Mouse (Mus musculus): ENCODE data around the gene Nectin1. TPM values are rescaled to one million over a fixed set of nuclear protein-coding genes. Genes with fewer than 3 reads are reported as not detected.

The Nectin1 gene
- polyA plus RNA-seq, 1 experiment from 2014 or later = 10.9 TPM

DNA sequence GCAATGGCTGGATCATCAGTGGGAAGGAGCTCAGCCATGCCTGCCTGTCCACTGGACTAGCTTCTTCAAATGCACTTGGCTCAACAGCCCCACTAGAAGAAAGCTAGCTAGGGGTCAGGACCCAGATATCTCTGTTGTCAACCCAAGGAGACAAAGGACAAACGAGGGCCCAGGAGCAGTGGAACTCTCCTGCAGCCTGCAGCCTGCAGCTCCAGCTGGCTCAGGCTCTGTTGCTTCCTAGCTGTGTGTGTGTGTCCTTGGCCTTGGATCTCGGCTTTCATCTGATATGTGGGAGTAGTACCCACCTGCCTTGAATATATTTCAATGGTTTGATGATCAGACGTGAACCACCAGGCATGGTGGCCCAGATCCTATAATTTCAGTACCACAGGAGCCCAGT, 49.6 kb downstream of the Nectin1 start:
- no peaks in the 10 kb centered on the region for H3K9me3 ChIP-seq (ENCODE audit: control insufficient read depth, low read length)
- H3K9ac ChIP-seq (ENCODE audit: low read depth, low read length) = no peak overlapping the region
- 81% methylated on average over 3 of the region's 3 CpGs for WGBS
- ATAC-seq (ENCODE audit: low FRiP score) (no peak), DNase-seq (ENCODE audit: low spot score) (no peak)
- H3K27me3 ChIP-seq (ENCODE audit: control insufficient read depth, insufficient read depth, low read length) = no peaks in the 10 kb centered on the region
- H3K36me3 ChIP-seq (ENCODE audit: control insufficient read depth, insufficient read depth, low read length) = peaks cover 7% of the 10 kb centered on the region
- peaks cover 2% of the 10 kb centered on the region; the same call in 1 of the 2 replicates for H3K4me1 ChIP-seq (replicated peaks; ENCODE audit: control insufficient read depth, insufficient read depth, low read length)
- no peak overlapping the region for H3K4me2 ChIP-seq (replicated peaks; ENCODE audit: low read depth, low read length)
- no peak overlapping the region for H3K4me3 ChIP-seq (ENCODE audit: low read depth, low read length)
- H3K27ac ChIP-seq (ENCODE audit: low read depth, low read length) = no peak overlapping the region

GRCm38 (mm10) chr9:43796031-43796430, 52.2 kb downstream of the Nectin1 start:
- Histone ChIP-seq H3K9me3 (ENCODE audit: control insufficient read depth, low read length) (no peaks in the 10 kb centered on the region), H3K4me1 (replicated peaks; ENCODE audit: control insufficient read depth, insufficient read depth, low read length) (peaks cover 2% of the 10 kb centered on the region; the same call in 1 of the 2 replicates), H3K27ac (ENCODE audit: low read depth, low read length) (no peak overlapping the region), H3K36me3 (ENCODE audit: control insufficient read depth, insufficient read depth, low read length) (peaks cover 7% of the 10 kb centered on the region), H3K27me3 (ENCODE audit: control insufficient read depth, insufficient read depth, low read length) (no peaks in the 10 kb centered on the region), H3K9ac (ENCODE audit: low read depth, low read length) (no peak overlapping the region), H3K4me2 (replicated peaks; ENCODE audit: low read depth, low read length) (no peak overlapping the region), H3K4me3 (ENCODE audit: low read depth, low read length) (no peak overlapping the region)
- ATAC-seq (ENCODE audit: low FRiP score) (no peak), DNase-seq (ENCODE audit: low spot score) (no peak)
- 87% methylated on average over 3 of the region's 3 CpGs for WGBS

DNA sequence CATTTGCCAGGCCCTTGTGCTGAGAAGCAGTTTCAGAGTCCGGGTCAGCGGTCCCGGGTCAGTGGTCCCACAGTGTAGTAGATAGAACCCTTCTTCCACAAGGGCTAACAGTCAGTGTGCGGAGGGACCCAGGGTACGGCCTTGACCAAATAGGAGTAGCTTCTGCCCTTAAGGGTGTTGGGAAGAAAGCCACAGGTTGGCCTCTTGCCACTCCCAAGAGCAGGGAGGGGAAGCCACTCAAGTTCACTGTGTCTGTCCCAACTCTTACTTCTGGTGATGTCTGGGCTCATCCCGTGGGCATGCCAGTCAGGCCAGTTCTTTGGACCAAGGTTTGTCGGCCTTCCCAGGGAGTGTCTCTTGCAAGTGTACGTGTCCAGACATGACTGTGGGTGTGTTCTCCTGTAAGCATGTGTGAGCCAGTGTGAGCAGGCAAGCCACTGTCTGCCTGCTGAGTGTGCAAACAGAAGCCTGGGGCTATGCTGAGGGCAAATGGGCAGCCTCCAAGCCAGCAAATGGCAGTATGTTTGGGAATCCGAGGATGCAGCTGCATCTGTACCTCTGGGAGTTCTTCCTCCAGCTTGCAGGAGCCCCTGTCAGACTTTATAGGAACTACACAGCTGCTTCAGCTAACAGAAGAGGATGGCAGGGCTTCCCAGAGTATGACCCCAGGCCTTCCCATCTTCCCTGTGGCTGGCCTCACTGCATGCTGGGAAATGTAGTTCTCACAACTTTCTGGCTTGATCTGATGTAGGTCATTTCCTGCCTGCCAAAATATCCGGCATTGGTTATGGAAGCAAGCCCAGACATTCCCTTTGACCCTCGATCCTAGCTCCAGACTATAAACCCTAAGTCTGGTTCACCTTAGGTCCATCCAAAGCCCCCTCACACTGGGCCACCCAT, 53.3 kb downstream of the Nectin1 start:
- H3K27me3 ChIP-seq (ENCODE audit: control insufficient read depth, insufficient read depth, low read length) = no peaks in the 10 kb centered on the region
- ATAC-seq (ENCODE audit: low FRiP score) = no peak
- H3K4me3 ChIP-seq (ENCODE audit: low read depth, low read length) = no peak overlapping the region
- peaks cover 2% of the 10 kb centered on the region; the same call in 1 of the 2 replicates for H3K4me1 ChIP-seq (replicated peaks; ENCODE audit: control insufficient read depth, insufficient read depth, low read length)
- DNase-seq (ENCODE audit: low spot score) = peak; percentile 24
- no peak overlapping the region for H3K9ac ChIP-seq (ENCODE audit: low read depth, low read length)
- no peak overlapping the region for H3K27ac ChIP-seq (ENCODE audit: low read depth, low read length)
- H3K4me2 ChIP-seq (replicated peaks; ENCODE audit: low read depth, low read length) = no peak overlapping the region
- H3K9me3 ChIP-seq (ENCODE audit: control insufficient read depth, low read length) = no peaks in the 10 kb centered on the region
- 80% methylated on average over 11 of the region's 11 CpGs for WGBS
- H3K36me3 ChIP-seq (ENCODE audit: control insufficient read depth, insufficient read depth, low read length) = peaks cover 4% of the 10 kb centered on the region; the same call in 1 of the 2 replicates

GRCm38 (mm10) chr9:43797746-43798145, 54.0 kb downstream of the Nectin1 start:
- Histone ChIP-seq H3K4me3 (ENCODE audit: low read depth, low read length) (no peak overlapping the region), H3K9me3 (ENCODE audit: control insufficient read depth, low read length) (no peaks in the 10 kb centered on the region), H3K27me3 (ENCODE audit: control insufficient read depth, insufficient read depth, low read length) (no peaks in the 10 kb centered on the region), H3K9ac (ENCODE audit: low read depth, low read length) (no peak overlapping the region), H3K27ac (ENCODE audit: low read depth, low read length) (no peak overlapping the region), H3K4me2 (replicated peaks; ENCODE audit: low read depth, low read length) (no peak overlapping the region), H3K36me3 (ENCODE audit: control insufficient read depth, insufficient read depth, low read length) (no peaks in the 10 kb centered on the region; the same call in 1 of the 2 replicates), H3K4me1 (replicated peaks; ENCODE audit: control insufficient read depth, insufficient read depth, low read length) (peaks cover 2% of the 10 kb centered on the region; the same call in 1 of the 2 replicates)
- ATAC-seq (ENCODE audit: low FRiP score) = no peak
- WGBS = 72% methylated on average over 7 of the region's 7 CpGs
- DNase-seq (ENCODE audit: low spot score) = no peak

DNA sequence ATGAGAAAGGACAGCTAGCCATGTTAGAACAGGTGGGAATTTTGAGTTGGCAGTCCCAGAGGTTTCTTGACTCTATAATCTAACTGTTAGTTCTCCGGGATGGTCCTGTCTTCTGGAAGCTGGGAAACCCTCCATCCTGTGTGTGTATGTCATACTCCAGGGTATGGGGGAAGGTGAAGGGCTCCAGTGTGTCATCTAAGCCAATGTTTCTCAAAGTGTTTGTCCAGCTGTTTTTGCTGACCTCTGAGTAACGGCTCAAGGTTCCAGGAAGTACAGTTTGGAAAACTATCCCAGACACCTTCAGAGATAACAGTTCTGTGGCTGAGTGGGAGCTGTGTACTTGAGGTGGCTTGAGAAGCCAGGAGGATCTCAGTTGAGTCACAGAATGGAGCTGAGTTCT, 56.7 kb downstream of the Nectin1 start:
- WGBS = 80% methylated on average over 2 of the region's 2 CpGs
- H3K27me3 ChIP-seq (ENCODE audit: control insufficient read depth, insufficient read depth, low read length) = no peaks in the 10 kb centered on the region
- no peak overlapping the region for H3K4me3 ChIP-seq (ENCODE audit: low read depth, low read length)
- peaks cover 2% of the 10 kb centered on the region; the same call in 1 of the 2 replicates for H3K4me1 ChIP-seq (replicated peaks; ENCODE audit: control insufficient read depth, insufficient read depth, low read length)
- peaks cover 4% of the 10 kb centered on the region; the same call in 1 of the 2 replicates for H3K36me3 ChIP-seq (ENCODE audit: control insufficient read depth, insufficient read depth, low read length)
- ATAC-seq (ENCODE audit: low FRiP score) (no peak), DNase-seq (ENCODE audit: low spot score) (no peak)
- no peak overlapping the region for H3K9ac ChIP-seq (ENCODE audit: low read depth, low read length)
- H3K9me3 ChIP-seq (ENCODE audit: control insufficient read depth, low read length) = no peaks in the 10 kb centered on the region
- H3K4me2 ChIP-seq (replicated peaks; ENCODE audit: low read depth, low read length) = no peak overlapping the region
- H3K27ac ChIP-seq (ENCODE audit: low read depth, low read length) = no peak overlapping the region

GRCm38 (mm10) chr9:43801911-43802310, 58.1 kb downstream of the Nectin1 start:
- WGBS = 26% methylated on average over 5 of the region's 5 CpGs
- DNase-seq (ENCODE audit: low spot score) (peak; percentile 78), ATAC-seq (ENCODE audit: low FRiP score) (peak; percentile 60; the same call in 1 of the 2 replicates)
- H3K36me3 ChIP-seq (ENCODE audit: control insufficient read depth, insufficient read depth, low read length) = peaks cover 4% of the 10 kb centered on the region; the same call in 1 of the 2 replicates
- no peaks in the 10 kb centered on the region for H3K9me3 ChIP-seq (ENCODE audit: control insufficient read depth, low read length)
- H3K4me2 ChIP-seq (replicated peaks; ENCODE audit: low read depth, low read length) = no peak overlapping the region
- peaks cover 4% of the 10 kb centered on the region; the same call in 1 of the 2 replicates for H3K4me1 ChIP-seq (replicated peaks; ENCODE audit: control insufficient read depth, insufficient read depth, low read length)
- no peaks in the 10 kb centered on the region for H3K27me3 ChIP-seq (ENCODE audit: control insufficient read depth, insufficient read depth, low read length)
- H3K9ac ChIP-seq (ENCODE audit: low read depth, low read length) = no peak overlapping the region
- H3K4me3 ChIP-seq (ENCODE audit: low read depth, low read length) = no peak overlapping the region
- no peak overlapping the region for H3K27ac ChIP-seq (ENCODE audit: low read depth, low read length)

- 13% methylated on average over 6 of the region's 6 CpGs for WGBS
- Histone ChIP-seq H3K4me2 (replicated peaks; ENCODE audit: low read depth, low read length) (no peak overlapping the region), H3K27me3 (ENCODE audit: control insufficient read depth, insufficient read depth, low read length) (no peaks in the 10 kb centered on the region), H3K36me3 (ENCODE audit: control insufficient read depth, insufficient read depth, low read length) (peaks cover 4% of the 10 kb centered on the region; the same call in 1 of the 2 replicates), H3K9me3 (ENCODE audit: control insufficient read depth, low read length) (no peaks in the 10 kb centered on the region), H3K4me3 (ENCODE audit: low read depth, low read length) (no peak overlapping the region), H3K27ac (ENCODE audit: low read depth, low read length) (no peak overlapping the region), H3K9ac (ENCODE audit: low read depth, low read length) (no peak overlapping the region), H3K4me1 (replicated peaks; ENCODE audit: control insufficient read depth, insufficient read depth, low read length) (peaks cover 5% of the 10 kb centered on the region; the same call in 1 of the 2 replicates)
- no peak for DNase-seq (ENCODE audit: low spot score)
- peak; percentile 60 for ATAC-seq (ENCODE audit: low FRiP score)
Measured at GRCm38 (mm10) chr9:43807565-43807964, 63.8 kb downstream of the Nectin1 start.

- Histone ChIP-seq H3K4me2 (replicated peaks; ENCODE audit: low read depth, low read length) (no peak overlapping the region), H3K27ac (ENCODE audit: low read depth, low read length) (no peak overlapping the region), H3K27me3 (ENCODE audit: control insufficient read depth, insufficient read depth, low read length) (no peaks in the 10 kb centered on the region)
Measured at GRCm38 (mm10) chr9:43808099-43808498, 64.3 kb downstream of the Nectin1 start.

More at GRCm38 (mm10) chr9:43808099-43808498, 64.3 kb downstream of the Nectin1 start:
- H3K9me3 ChIP-seq (ENCODE audit: control insufficient read depth, low read length) = no peaks in the 10 kb centered on the region
- no peak overlapping the region for H3K9ac ChIP-seq (ENCODE audit: low read depth, low read length)
- H3K4me3 ChIP-seq (ENCODE audit: low read depth, low read length) = no peak overlapping the region
- 7% methylated on average over 4 of the region's 4 CpGs for WGBS
- H3K4me1 ChIP-seq (replicated peaks; ENCODE audit: control insufficient read depth, insufficient read depth, low read length) = peaks cover 5% of the 10 kb centered on the region; the same call in 1 of the 2 replicates
- DNase-seq (ENCODE audit: low spot score) = peak; percentile 18
- peaks cover 4% of the 10 kb centered on the region; the same call in 1 of the 2 replicates for H3K36me3 ChIP-seq (ENCODE audit: control insufficient read depth, insufficient read depth, low read length)
- ATAC-seq (ENCODE audit: low FRiP score) = peak; percentile 40; the same call in 1 of the 2 replicates

Measured in hindbrain, embryonic 11.5 days (tissue).